Mouse (Mus musculus) cerebellum, adult 9-11 months (tissue): ENCODE measurements around the gene Sipa1l2.
A peak's percentile ranks its signal among the peaks of the same experiment; 100 is the strongest.

ENCODE experiments used
- DNase-seq: peaks from one replicate; pipeline ENCODE4 v3.0.0; 2022

The Sipa1l2 gene

DNA sequence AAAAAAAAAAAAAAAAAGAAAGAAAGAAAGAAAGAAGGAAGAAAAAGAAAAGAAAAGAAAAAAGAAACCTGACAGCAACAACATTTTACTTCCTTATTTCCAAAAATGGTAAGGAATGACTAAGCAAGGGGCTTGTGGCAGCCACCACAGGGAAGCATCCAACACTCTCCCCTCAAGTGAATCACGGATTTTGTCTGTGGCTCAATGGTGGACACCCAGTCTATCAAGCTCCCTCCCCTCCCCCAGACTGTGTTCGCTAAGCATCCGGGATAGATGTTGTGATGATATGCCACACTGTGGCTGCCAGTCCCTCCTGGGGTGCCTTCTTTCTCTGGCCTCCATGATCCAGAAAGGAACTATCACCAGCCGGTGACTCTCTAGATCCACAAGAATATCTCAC is 6.5 kb upstream of the Sipa1l2 start:
- no peak for DNase-seq

DNA sequence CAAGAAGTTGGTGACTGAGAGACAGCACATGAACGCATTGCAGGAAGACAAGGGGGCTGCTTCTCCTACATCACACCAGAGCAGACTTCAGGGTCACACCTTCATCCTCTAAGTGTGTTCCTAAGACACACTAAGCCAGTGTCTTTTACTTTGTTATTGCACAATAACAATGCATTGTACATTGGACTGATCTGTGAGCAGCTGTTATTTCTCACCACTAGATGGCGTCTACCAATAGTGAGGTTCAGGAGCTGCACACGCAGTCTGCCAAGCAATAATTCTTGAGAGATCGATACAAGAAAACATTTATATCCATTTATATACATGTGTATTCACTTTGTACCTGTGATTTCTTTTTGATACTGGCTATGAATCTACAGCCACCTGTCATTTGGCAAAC is 4.7 kb upstream of the Sipa1l2 start:
- DNase-seq, result no peak

DNA sequence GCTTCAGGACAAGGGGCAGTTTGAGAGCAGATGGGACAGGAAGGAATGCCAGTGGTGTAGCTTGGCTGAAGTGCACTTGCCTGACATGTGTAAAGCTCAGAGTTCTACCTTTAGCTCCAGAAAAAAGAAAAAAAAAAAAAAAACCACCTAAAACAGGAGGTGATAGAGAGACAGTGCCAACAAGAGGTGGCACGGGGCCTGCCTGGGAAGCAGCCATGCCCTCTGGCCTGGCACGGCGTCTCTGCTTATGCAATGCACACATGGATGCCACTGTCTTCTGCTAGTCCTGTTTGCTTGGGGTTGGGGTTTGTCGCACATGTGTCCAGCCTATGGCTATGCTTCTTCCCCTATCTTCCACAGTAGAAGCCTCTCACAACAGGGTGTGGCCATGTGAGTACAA is 2.6 kb upstream of the Sipa1l2 start:
- peak; percentile 76 for DNase-seq

DNA sequence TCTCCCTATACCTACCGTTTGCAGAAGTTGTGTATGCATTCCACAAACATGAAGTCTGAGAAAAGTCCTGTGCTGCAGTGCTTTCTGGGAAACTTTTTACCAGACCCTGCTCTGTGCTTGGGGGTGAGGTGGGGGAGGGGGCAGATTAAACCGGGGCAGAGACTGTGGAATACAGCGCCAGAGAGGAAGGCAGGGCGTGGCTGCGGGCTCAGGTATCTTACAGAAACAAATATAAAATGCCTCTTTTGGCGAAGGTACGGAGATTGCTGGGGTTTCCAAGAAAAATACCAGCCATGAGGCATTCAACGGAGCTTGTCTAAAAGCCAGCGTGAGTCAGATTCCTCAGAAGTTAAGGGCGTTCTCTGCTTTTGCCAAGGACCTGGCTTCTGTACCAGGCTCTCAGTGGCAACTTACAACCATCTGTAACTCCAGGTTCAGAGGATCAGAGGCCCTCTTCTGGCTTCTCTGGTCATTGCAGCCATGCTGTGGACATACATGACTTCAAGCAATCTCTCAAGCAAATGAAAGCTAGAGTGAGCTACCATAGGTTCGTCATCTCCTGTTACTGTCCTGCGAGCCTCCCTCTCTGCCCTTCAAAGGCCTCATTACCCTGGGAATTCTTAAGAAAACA is 1.3 kb upstream of the Sipa1l2 start:
- peak; percentile 56 for DNase-seq

DNA sequence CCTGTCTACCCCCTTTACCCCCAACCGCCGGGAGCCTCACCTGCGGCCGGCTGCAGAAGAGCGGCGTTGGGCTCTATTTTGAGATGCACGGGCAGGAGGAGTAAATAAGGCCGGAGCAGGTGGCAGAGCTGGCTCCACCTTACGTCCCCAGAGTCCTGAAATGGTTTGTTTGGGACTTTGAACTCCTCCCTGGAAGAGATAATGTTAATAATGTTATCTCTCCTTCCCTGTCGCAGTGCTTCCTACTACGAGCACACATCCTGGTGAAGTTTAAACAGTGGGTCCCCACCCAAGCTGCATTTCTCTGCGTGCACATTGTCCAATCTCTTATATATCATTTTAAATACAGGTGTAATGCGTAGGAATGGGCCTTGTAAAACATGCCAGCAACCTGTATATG is 781 bp upstream of the Sipa1l2 start:
- no peak for DNase-seq

DNA sequence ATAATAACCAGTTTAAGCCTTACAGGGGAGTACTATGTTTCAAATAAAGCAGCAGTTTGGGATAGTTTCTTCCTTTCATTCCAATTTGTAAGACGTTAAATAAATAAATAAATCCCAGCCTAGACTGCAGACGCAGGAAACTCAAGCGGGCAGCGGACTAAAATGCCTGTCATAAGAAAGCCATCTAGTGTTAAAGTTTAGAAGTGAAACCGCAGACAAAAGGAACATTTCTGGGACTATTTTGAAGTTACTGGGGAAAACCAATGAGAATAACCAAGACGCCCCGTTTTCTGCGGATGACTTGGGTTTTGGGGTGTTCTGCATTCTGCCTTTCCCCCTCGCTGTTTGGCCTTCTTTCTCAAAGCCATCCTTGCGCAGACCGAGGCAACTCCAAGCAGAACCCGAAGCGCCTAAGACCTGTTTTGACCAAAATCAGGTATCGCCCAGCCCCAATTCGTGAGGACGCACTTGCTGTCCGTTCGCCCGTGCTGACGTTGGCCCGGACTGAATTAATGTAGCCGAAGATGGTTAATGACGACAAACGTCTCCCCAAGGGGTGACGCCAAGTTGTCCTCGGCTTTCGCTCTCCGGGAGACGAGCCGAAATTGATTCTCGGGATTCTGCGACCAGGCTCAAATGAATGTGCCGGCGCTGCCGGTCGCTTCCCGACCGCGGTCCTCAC is 616 bp downstream of the Sipa1l2 start:
- peak; percentile 63 for DNase-seq

DNA sequence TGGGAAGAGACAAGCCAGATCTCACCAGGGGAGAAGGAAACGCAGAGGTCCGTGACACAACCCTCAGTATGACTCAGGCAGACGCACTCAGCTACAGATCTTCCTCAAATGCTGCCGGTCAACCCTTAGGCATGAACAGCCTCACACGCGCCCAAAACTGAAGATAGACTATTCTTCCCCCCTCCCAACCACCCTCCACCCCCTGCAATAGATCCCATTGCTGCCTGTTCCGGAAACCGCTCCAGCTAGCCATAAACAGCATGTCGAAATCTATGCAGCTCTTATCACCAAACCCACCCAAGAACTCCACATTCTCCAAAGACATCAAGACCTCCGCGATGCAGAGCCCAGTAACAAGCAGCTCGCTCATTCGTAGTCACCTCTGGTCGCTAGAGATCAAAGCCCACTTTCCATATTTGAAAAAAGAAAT is 1.2 kb downstream of the Sipa1l2 start:
- DNase-seq, result no peak

DNA sequence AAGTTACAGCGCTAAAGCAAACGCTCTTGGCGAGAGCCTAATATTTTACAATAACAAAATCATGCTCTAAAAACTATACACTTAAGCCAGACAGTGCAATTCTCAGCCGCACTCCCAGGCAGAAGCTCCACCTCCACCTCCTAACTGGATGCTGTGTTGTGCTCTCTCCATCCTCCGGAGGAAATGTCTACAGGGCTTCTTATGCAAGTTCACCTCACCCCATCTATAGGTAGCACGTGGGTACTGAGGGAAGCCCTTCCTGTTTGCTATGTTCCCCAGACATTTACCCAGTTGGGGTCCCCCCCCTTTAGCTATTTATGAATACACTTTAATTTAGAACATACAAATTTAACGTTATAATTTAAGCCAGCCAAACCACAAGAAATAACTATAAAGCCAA is 2.0 kb downstream of the Sipa1l2 start:
- no peak for DNase-seq

DNA sequence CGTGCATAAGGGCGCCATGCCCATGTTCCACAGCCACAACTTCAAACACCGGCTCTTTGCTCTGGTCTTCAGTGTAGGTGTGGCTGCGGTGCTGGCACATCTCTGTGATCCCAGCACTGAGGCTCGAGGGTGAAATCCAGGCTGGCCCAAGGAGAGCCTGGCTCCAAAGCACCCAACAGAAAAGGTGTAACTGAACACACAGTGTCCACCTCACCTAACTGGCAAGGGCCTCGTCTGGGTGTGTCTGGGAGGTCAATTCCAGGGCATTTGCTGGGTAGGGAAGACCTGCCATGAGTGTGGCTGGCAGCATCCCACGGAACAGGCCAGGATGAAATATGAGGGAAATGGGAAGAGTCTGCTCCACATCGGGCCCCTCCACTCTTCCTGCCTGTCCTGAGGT is 6.7 kb downstream of the Sipa1l2 start:
- DNase-seq, result no peak

DNA sequence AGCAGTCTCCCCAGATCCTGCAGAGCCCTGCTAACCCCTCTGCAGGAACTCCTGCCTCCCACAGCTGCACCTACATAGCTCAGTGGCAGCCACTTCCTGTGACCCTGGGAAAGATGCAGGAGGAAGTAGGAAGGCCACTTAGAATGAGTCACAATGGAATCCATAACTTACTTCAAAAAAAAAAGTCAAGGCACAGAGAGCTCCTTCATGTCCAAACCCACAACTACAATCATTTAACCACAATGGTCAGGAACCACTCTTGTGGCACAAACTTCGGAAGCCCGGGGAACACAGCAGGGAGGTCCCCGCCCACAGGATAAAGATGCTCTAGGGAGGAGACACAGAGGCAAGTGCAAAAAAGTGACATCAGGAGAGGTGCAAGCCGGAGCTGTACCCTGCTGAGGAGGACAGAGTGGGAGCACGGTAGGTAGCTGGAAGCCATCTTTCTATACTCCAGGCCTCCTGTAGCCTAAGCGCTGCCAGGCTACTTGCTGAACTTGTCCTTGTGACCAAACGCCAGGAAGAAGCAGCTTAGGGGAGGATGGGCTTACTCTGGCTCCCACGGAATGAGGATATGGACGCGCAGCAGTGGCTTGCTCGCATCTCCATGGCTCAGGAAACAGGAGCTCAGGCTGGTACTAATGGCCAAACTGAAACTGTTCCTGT is 8.7 kb downstream of the Sipa1l2 start:
- DNase-seq, result peak; percentile 45

DNA sequence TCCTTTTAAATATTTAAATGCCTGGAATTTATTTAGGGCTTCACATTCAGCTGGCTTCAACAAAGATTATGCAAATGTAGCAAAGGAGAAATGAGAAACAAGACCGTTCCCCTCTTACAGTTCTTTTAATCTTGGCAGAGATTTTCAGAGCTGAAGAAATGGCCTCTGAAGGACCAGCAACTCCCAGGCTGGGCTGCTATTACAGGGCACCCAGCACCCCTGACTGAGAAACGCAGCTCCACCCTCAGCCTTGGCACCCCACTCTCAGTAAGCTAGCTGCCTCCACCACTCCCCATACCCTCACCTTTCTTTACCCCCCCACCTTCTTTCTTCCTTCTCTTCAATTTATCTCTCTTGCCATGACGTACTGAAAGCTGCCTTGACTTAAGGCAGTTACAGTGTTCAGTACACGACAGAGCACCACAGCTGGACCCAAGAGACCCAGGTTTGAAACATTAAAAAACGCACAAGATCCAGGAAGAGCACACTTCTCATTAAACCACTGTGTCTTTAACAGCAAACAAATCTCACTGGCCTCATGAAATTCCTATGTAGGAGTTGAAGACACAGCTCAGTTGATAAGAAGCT is 10.4 kb downstream of the Sipa1l2 start:
- DNase-seq, result no peak

DNA sequence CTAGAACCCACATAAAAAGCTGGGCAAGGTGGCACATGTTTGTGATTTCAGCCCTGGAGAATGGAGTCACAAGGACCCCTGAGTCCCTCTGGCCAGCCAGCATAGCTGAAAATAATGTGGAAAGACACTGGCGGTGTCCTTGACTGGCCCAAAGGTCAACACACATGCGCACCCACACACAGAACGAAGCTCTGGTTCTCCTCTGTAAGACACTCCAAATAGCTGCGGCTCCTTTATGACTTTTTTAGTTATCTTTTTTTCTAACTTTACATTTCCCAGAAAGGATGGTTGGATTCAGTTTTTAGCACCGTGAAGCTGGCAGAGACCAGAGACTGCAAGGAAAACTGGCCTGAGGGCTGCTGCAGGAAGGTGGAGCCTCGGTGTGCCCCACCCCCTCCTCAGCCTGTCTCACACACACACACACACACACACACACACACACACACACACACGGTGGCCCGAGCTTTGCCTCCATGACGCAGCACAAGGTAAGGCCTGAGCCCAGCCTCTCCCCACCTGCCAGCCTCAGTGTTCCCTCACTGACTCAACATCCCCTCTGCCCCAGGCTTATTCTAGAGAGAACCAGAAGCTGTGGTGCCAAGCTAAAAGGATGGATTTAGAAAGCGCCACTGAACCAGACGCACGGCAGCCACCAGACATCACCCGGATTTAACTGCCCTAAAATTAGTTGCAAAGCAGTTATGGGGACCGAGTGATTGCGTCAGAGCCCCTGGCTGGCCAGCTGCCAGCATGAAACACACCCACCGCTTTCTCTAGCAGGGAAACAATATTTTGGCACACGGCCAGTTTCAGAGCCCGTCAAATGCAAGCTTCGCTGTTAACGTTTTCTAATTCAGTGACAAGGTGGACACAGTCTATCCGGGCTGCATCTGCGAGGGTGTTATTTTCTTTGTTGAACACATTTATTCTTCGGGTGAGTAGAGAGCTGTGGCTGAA is 11.2 kb downstream of the Sipa1l2 start:
- DNase-seq, result peak; percentile 54

DNA sequence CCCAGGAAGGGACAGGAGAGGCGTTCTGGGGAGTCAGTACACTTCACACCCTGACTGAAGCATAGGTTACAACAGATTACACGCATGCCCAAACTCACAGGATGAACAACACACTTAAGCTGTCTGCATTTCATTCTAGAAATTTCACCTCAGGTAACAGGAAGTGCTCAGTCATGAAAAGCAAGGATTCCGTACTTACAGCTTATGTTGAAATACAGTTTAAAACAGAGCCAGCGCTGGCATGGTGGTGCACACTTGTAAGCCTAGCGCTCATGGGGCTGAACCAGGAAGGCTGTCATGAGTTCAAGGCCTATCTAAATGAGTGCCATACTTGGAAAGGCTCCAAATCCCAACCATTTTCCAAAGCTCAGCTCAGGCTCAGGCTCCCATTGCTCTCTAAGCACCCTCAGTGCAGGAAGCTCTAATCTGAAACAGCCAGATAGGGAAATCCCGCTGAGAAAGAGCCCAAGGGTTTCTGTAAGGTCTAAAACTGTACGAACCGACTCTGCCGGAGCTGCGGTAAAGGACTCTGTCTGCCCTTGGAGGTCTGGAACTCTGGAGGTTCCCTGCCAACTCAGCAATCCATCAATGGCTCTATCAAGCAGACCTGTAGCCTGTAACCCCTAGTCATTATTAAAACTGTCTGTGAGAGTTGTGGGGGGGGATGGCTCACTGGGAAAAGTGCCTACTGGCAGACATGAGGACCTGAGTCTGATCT is 12.1 kb downstream of the Sipa1l2 start:
- DNase-seq, result no peak

DNA sequence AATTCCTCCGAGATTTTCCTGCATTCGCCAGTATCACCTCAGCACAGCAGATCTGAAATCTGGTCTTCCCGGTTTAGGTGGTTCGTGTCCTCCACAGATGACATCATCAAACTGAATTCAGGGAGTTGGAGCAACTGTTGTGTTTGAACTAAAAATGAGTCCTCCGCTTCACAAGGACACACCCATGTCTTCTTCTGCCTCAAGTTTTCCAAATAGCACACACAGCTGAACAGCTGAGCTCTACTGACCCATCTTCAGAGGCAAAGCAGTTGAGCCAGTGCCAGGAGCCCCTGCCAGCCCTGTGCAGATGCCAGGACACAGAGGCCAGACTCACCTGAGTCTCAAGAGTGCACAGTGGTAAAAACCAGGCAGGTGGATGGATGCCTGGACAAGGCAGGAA is 12.9 kb downstream of the Sipa1l2 start:
- no peak for DNase-seq

DNA sequence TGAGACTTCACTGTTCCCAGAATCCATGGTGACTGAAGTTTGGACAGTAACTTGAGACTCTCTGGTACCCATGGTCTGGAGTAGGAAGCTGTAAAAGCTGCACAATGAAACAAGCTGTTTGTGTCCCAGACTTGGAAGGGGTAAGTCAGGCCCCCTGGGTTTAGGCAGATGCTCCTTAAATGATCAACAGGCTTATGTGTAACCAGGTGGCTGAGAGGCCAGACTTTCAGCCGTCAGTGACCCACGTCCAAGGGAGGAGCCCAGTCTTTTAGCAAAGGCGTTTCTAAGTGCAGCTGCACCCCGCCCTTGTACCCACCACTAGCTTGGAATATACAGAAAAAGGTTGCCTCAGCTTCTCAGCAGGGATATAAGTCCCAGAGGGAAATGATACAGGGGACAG is 19.0 kb downstream of the Sipa1l2 start:
- no peak for DNase-seq

DNA sequence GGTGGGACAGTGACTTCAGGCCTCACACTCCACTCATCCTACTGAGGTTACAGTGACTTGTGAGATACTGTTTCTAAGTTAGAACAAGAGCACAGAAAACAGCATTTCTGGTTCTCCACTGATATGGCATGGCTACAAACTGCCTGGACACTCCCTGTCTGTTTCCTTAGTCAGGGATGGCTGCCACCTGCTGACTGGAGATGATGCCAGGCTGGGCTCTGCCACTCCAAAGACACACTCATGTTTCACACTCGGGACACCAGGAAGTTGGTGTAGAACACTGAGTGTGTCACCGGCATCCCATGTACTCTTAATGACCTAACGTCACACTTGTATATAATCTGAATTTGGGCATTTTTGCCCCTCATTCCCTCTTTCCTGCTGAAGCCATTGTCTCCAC is 22.3 kb downstream of the Sipa1l2 start:
- DNase-seq, result no peak

DNA sequence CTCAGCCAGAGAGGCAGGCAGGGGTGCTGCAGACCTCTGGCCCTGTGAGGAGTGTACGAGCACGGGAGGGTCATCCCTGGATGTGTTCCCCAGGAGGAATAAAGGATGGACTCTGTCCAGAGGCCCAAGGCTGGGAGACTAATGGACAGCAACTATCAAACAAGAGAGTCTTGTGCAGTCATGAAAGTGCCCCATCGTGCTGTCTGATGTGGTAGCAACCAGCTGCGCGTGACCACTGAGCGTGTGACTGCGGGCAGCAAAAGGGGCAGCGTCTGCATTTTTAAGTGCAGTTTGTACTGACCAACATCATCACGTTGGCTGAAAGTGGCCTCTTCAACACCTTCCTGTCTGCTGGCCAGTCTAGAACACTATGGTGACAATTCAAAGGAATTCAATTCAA is 23.7 kb downstream of the Sipa1l2 start:
- DNase-seq, result no peak

DNA sequence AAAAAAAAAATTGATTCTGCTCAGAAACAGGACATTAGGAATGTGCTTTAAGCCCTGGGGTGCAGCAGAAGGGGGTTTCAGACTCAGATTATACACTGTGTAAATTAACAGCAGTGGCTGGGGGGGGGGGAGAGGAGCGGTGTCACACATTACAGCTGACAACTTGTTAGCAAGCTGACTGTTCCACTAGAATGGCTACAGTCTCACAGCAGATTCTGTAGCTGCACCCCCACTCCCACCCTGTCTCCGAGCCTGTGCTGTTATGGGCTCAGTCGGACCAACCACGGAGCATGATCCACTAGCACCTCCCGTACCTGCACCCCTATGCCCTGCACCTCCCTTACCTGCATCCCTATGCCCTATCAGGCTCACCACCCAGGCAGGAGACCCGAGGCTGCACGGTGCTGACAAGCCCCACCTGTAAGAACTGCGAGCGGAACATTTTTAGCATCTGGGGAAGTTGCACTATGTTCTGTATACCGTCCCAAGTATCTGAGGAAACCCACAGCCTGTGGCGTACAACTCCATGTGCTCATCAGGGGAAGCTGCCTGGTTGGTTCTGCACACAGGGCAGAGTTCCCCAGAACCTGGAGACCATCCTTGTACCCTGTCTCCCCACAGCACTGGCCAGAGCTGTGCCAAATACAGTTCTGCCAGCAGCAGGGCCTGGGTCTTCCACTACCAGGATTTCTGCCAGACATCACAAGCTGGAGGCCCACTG is 26.6 kb downstream of the Sipa1l2 start:
- DNase-seq, result no peak

DNA sequence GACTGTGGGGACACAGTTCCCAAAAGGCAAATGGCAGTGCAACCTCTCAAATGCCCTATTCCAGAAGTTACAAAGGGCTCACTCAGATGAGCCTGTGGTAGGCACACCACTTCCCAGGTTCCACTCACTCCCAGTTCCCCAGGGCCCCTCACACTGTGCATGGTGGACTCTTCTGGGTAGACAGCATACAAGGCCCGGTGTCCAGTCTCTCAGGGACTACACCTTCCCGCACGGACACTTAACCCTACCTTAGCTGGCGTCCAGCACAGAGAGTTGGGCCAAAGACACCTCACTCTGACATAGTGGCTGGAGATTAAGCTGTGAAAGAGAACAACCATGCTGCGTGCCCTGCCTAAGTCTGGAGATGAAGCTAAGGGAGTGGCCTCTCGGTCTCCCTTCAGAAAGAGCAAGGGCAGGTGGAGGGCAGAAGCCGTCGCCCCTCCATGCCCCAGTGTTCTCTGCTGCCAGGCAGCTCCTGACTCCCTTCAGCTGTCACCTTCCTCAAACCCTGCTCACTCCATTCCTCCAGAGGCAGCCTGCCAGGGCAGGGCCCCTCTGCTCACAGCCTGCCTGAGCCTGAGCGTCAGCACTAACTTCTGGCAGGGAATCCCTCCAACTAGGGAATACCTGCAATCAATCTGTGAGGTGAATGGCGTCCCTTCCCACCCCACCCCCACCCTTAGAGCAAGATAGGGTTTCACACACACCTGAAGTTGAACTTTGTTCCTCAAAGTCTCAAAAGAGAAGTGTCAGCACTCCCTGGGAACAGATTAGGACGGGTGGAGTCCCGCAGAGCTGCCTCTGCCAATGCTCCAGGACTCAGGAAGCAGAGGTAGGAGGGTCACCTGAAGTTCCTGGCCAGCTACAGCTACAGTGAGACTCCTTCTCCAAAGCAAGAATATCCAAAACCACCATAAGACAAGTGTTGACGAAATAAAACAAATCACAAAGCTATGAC is 30.3 kb downstream of the Sipa1l2 start:
- DNase-seq, result no peak

DNA sequence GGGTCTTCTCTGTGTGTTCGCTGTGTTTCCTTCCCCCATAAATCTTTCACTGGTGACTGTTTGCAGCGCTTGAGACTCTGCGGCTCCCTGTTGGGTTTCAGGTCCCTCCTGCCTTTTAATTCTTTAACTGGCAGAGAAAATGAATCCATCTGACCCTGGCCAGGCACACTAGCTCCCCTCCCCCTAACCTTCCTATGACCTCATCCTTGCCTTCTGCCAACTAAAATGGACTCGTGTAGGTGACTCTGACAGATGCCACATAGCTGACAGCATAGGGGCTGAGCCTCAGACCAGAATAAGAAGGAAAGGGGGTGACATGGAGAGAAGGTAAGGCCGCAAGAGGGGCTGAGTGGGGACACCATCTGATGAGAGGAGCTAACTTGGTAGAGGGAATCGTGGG is 31.3 kb downstream of the Sipa1l2 start:
- DNase-seq, result no peak
